Mouse (Mus musculus): ENCODE measurements around the gene Kmt2b.

- TF ChIP-seq CTCF (IDR thresholded peaks at IDR 0.05; ENCODE audit: control insufficient read depth, insufficient read depth, insufficient read length): no peak
- no peak for TF ChIP-seq MAX (IDR thresholded peaks at IDR 0.05)
- no peak for TF ChIP-seq USF1 (IDR thresholded peaks at IDR 0.05; ENCODE audit: low read depth)
- no peak for TF ChIP-seq MYOD1 (IDR thresholded peaks at IDR 0.05; ENCODE audit: control insufficient read depth, insufficient read length, low read depth)
- no peak for TF ChIP-seq MYOG (IDR thresholded peaks at IDR 0.05; ENCODE audit: control insufficient read depth, extremely low read depth, insufficient read length)
- TF ChIP-seq CEBPB (IDR thresholded peaks at IDR 0.05; ENCODE audit: low read depth): no peak
These were observed 37.9 kb downstream of the Kmt2b start for GRCm38 (mm10) chr7:30550603-30551002.

Data from C2C12 (cell line).